Mouse (Mus musculus): ENCODE results near the gene Nceh1.
A peak's percentile ranks its signal among the peaks of the same experiment; 100 is the strongest.

Gene Nceh1

GRCm38 (mm10) chr3:27237226-27237625, 54.5 kb downstream of the Nceh1 start:
- TF ChIP-seq GATA4 (IDR thresholded peaks at IDR 0.05; ENCODE audit: insufficient replicate concordance, low read length): no peak

GRCm38 (mm10) chr3:27238563-27238962, 55.8 kb downstream of the Nceh1 start:
- TF ChIP-seq GATA4 (IDR thresholded peaks at IDR 0.05; ENCODE audit: insufficient replicate concordance, low read length): no peak

- TF ChIP-seq GATA4 (IDR thresholded peaks at IDR 0.05; ENCODE audit: insufficient replicate concordance, low read length): no peak
Observed at GRCm38 (mm10) chr3:27239568-27239967, 56.8 kb downstream of the Nceh1 start.

- TF ChIP-seq GATA4 (IDR thresholded peaks at IDR 0.05; ENCODE audit: insufficient replicate concordance, low read length): no peak
Observed at GRCm38 (mm10) chr3:27241864-27242263, 59.1 kb downstream of the Nceh1 start.

GRCm38 (mm10) chr3:27246166-27246565, 63.4 kb downstream of the Nceh1 start:
- no peak for TF ChIP-seq GATA4 (IDR thresholded peaks at IDR 0.05; ENCODE audit: insufficient replicate concordance, low read length)

- no peak for TF ChIP-seq GATA4 (IDR thresholded peaks at IDR 0.05; ENCODE audit: insufficient replicate concordance, low read length)
Observed at GRCm38 (mm10) chr3:27247785-27248184, 65.0 kb downstream of the Nceh1 start.

- no peak for TF ChIP-seq GATA4 (IDR thresholded peaks at IDR 0.05; ENCODE audit: insufficient replicate concordance, low read length)
Observed at GRCm38 (mm10) chr3:27249030-27249429, 66.3 kb downstream of the Nceh1 start.

GRCm38 (mm10) chr3:27250936-27251335, 68.2 kb downstream of the Nceh1 start:
- TF ChIP-seq GATA4 (IDR thresholded peaks at IDR 0.05; ENCODE audit: insufficient replicate concordance, low read length): no peak

- TF ChIP-seq GATA4 (IDR thresholded peaks at IDR 0.05; ENCODE audit: insufficient replicate concordance, low read length): no peak
Observed at GRCm38 (mm10) chr3:27258461-27258860, 75.7 kb downstream of the Nceh1 start.

- no peak for TF ChIP-seq GATA4 (IDR thresholded peaks at IDR 0.05; ENCODE audit: insufficient replicate concordance, low read length)
Observed at GRCm38 (mm10) chr3:27260393-27260792, 77.6 kb downstream of the Nceh1 start.

- TF ChIP-seq GATA4 (IDR thresholded peaks at IDR 0.05; ENCODE audit: insufficient replicate concordance, low read length): no peak
Observed at GRCm38 (mm10) chr3:27267327-27267726, 84.6 kb downstream of the Nceh1 start.

GRCm38 (mm10) chr3:27267887-27268286, 85.1 kb downstream of the Nceh1 start:
- TF ChIP-seq GATA4 (IDR thresholded peaks at IDR 0.05; ENCODE audit: insufficient replicate concordance, low read length): no peak

- no peak for TF ChIP-seq GATA4 (IDR thresholded peaks at IDR 0.05; ENCODE audit: insufficient replicate concordance, low read length)
Observed at GRCm38 (mm10) chr3:27269151-27269550, 86.4 kb downstream of the Nceh1 start.

- 0 out of 2 replicates have a peak, but pooled peaks have one; percentile 16 for TF ChIP-seq GATA4 (IDR thresholded peaks at IDR 0.05; ENCODE audit: insufficient replicate concordance, low read length)
Observed at GRCm38 (mm10) chr3:27270160-27270962, 87.6 kb downstream of the Nceh1 start.

GRCm38 (mm10) chr3:27272926-27273745, 90.4 kb downstream of the Nceh1 start:
- TF ChIP-seq GATA4 (IDR thresholded peaks at IDR 0.05; ENCODE audit: insufficient replicate concordance, low read length): no peak

GRCm38 (mm10) chr3:27280280-27280749, 97.5 kb downstream of the Nceh1 start:
- no peak; the same call in 1 of the 2 replicates for TF ChIP-seq GATA4 (IDR thresholded peaks at IDR 0.05; ENCODE audit: insufficient replicate concordance, low read length)
